Mouse (Mus musculus): ENCODE measurements around the gene Alad. TPM values are rescaled to one million over a fixed set of nuclear protein-coding genes. Genes with fewer than 3 reads are reported as not detected.

Alad gene
- polyA plus RNA-seq, 1 experiment from 2014 or later: 69.3 TPM

- no peak overlapping the region for H3K4me2 ChIP-seq (ENCODE audit: low read length)
- H3K27ac ChIP-seq (replicated peaks in 1 of 2; ENCODE audit: control insufficient read depth in 1 of 2, insufficient read depth in 1 of 2, low read depth in 2 of 2, low read length in 2 of 2): no peak overlapping the region
- H3K4me3 ChIP-seq (ENCODE audit: control insufficient read depth in 1 of 2, insufficient read depth in 1 of 2, low read depth in 1 of 2, low read length in 2 of 2): no peak overlapping the region
- no peaks in the 10 kb centered on the region; a peak in 1 of 4 replicates for H3K4me1 ChIP-seq (ENCODE audit: control insufficient read depth in 2 of 2, insufficient read depth in 2 of 2, low read length in 2 of 2)
- ATAC-seq (ENCODE audit: insufficient number of reproducible peaks, insufficient read depth, low FRiP score, low read depth): no peak
- H3K27me3 ChIP-seq (ENCODE audit: control insufficient read depth, insufficient read depth, low read length): no peaks in the 10 kb centered on the region
- no peaks in the 10 kb centered on the region for H3K9me3 ChIP-seq (ENCODE audit: control insufficient read depth, low read length)
- H3K9ac ChIP-seq (ENCODE audit: low read length): no peak overlapping the region
- no peaks in the 10 kb centered on the region for H3K36me3 ChIP-seq (ENCODE audit: control insufficient read depth, insufficient read depth, low read length)
- 80% methylated on average over 8 of the region's 8 CpGs for WGBS
Observed at GRCm38 (mm10) chr4:62460348-62460747, 59.4 kb downstream of the Alad start.

Other genes with a start within 250 kb of the Alad start
- 18.0 and 20.8 TPM in 2 replicates for gene Fkbp15, start 159.4 kb downstream of the Alad start, polyA plus RNA-seq (2014; fragmentation: Nextera tagmentation; extraction: Ambion mirVana)
- gene Slc31a1, start 159.2 kb downstream of the Alad start, polyA plus RNA-seq (2014; fragmentation: Nextera tagmentation; extraction: Ambion mirVana): 38.1 and 40.2 TPM in 2 replicates
- 85.6 and 93.0 TPM in 2 replicates for gene Cdc26, start 111.3 kb downstream of the Alad start, polyA plus RNA-seq (2014; fragmentation: Nextera tagmentation; extraction: Ambion mirVana)
- 12.6 and 14.9 TPM in 2 replicates for gene Prpf4, start 111.1 kb downstream of the Alad start, polyA plus RNA-seq (2014; fragmentation: Nextera tagmentation; extraction: Ambion mirVana)
- not detected in 2 replicates for gene Rnf183, start 84.7 kb downstream of the Alad start, polyA plus RNA-seq (2014; fragmentation: Nextera tagmentation; extraction: Ambion mirVana)
- 2.6 and 2.8 TPM in 2 replicates for gene Wdr31, start 49.0 kb downstream of the Alad start, polyA plus RNA-seq (2014; fragmentation: Nextera tagmentation; extraction: Ambion mirVana)
- gene Bspry, start 39.9 kb downstream of the Alad start, polyA plus RNA-seq (2014; fragmentation: Nextera tagmentation; extraction: Ambion mirVana): 0.27 and 0.36 TPM in 2 replicates
- 7.5 and 11.4 TPM in 2 replicates for gene Hdhd3, start 16.5 kb downstream of the Alad start, polyA plus RNA-seq (2014; fragmentation: Nextera tagmentation; extraction: Ambion mirVana)
- 47.3 and 50.7 TPM in 2 replicates for gene Pole3, start 5.2 kb upstream of the Alad start, polyA plus RNA-seq (2014; fragmentation: Nextera tagmentation; extraction: Ambion mirVana)
- 0.11 and 0.41 TPM in 2 replicates for gene 4933430I17Rik, start 5.5 kb upstream of the Alad start, polyA plus RNA-seq (2014; fragmentation: Nextera tagmentation; extraction: Ambion mirVana)
- 58.9 and 70.4 TPM in 2 replicates for gene Rgs3, start 39.9 kb upstream of the Alad start, polyA plus RNA-seq (2014; fragmentation: Nextera tagmentation; extraction: Ambion mirVana)

All from heart, embryonic 14.5 days (tissue).